Mouse (Mus musculus): Measurements from ENCODE around the gene Uggt2.

Gene Uggt2

GRCm38 (mm10) chr14:119037076-119037683 is 62.0 kb downstream of the Uggt2 start:
- DNase-seq (ENCODE audit: low read depth, low spot score): no peak

GRCm38 (mm10) chr14:119027675-119028253 is 71.5 kb downstream of the Uggt2 start:
- no peak for DNase-seq (ENCODE audit: low read depth, low spot score)

GRCm38 (mm10) chr14:119027130-119027529 is 72.1 kb downstream of the Uggt2 start:
- peak; percentile 78 for DNase-seq (ENCODE audit: low read depth, low spot score)

- DNase-seq (ENCODE audit: low read depth, low spot score): no peak
Measured at GRCm38 (mm10) chr14:119025889-119026288, 73.3 kb downstream of the Uggt2 start.

- no peak for DNase-seq (ENCODE audit: low read depth, low spot score)
Measured at GRCm38 (mm10) chr14:119013549-119013948, 85.7 kb downstream of the Uggt2 start.

GRCm38 (mm10) chr14:119012607-119013431 is 86.4 kb downstream of the Uggt2 start:
- peak; percentile 51 for DNase-seq (ENCODE audit: low read depth, low spot score)

- no peak for DNase-seq (ENCODE audit: low read depth, low spot score)
Measured at GRCm38 (mm10) chr14:119009531-119009930, 89.7 kb downstream of the Uggt2 start.

GRCm38 (mm10) chr14:119008031-119008590 is 91.1 kb downstream of the Uggt2 start:
- DNase-seq (ENCODE audit: low read depth, low spot score): peak; percentile 44

- peak; percentile 99 for DNase-seq (ENCODE audit: low read depth, low spot score)
Measured at GRCm38 (mm10) chr14:119007103-119007951, 91.9 kb downstream of the Uggt2 start.

- DNase-seq (ENCODE audit: low read depth, low spot score): peak; percentile 58
Measured at GRCm38 (mm10) chr14:119006441-119007102, 92.7 kb downstream of the Uggt2 start.

- no peak for DNase-seq (ENCODE audit: low read depth, low spot score)
Measured at GRCm38 (mm10) chr14:119005834-119006233, 93.4 kb downstream of the Uggt2 start.

GRCm38 (mm10) chr14:119003320-119003719 is 95.9 kb downstream of the Uggt2 start:
- peak; percentile 54 for DNase-seq (ENCODE audit: low read depth, low spot score)

GRCm38 (mm10) chr14:118995226-118995925 is 103.9 kb downstream of the Uggt2 start:
- DNase-seq (ENCODE audit: low read depth, low spot score): no peak

- DNase-seq (ENCODE audit: low read depth, low spot score): no peak
Measured at GRCm38 (mm10) chr14:118987523-118988496, 111.4 kb downstream of the Uggt2 start.

- peak; percentile 74 for DNase-seq (ENCODE audit: low read depth, low spot score)
Measured at GRCm38 (mm10) chr14:118986653-118987522, 112.3 kb downstream of the Uggt2 start.

GRCm38 (mm10) chr14:118984161-118984560 is 115.1 kb downstream of the Uggt2 start:
- no peak for DNase-seq (ENCODE audit: low read depth, low spot score)

- no peak for DNase-seq (ENCODE audit: low read depth, low spot score)
Measured at GRCm38 (mm10) chr14:118983396-118983795, 115.8 kb downstream of the Uggt2 start.
